Mouse (Mus musculus): ENCODE measurements around the gene Ndc80.
"Not testable (repeated sequence)": the region's sequence is repeated elsewhere in the genome, so short reads cannot be mapped to it uniquely, and the experiment has no call there.

DNA sequence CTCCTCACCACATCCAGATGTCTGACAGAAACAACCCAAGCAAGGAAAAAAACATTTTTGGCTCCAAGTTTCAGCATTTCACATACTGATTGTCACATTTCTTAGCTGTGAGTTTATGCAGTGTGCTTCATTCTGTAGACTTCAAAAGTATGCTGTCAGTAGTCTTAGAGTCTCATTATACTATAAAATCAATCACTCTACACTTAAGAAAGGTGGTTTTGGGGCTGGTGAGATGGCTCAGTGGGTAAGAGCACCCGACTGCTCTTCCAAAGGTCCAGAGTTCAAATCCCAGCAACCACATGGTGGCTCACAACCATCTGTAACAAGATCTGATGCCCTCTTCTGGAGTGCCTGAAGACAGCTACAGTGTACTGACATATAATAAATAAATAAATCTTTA is 8.9 kb upstream of the Ndc80 start:
- TF ChIP-seq CTCF (IDR thresholded peaks at IDR 0.05; ENCODE audit: control insufficient read depth, insufficient read depth, insufficient read length); MAX (IDR thresholded peaks at IDR 0.05); MYOG (IDR thresholded peaks at IDR 0.05; ENCODE audit: control insufficient read depth, extremely low read depth, insufficient read length); CEBPB (IDR thresholded peaks at IDR 0.05; ENCODE audit: low read depth): not testable (repeated sequence)
